Comparison of ENCODE assay signal across 13 mouse cellular contexts in genomic region chr11:100722493-100723028, GRCm38 (mm10). TPM values are rescaled to one million over a fixed set of nuclear protein-coding genes. Genes with fewer than 3 reads are reported as not detected.
DNase-seq lines count a peak whose midpoint lies in the region; ATAC-seq and TF ChIP-seq lines count a peak whose summit lies in the region.
"Had no signal": no experiment of that assay in that cellular context is flagged by ENCODE, and none has a peak within 500 bp of the region (broad histone marks: within the 10 kb centered on the region; RNA-seq: fewer than 3 reads in every experiment).

No protein-coding gene starts in this region.

- no peak for TF ChIP-seq CTCF in heart, adult 2 months (IDR thresholded peaks at IDR 0.05)
- no peak for TF ChIP-seq CTCF in lung, postnatal 0 days (IDR thresholded peaks at IDR 0.05)

- H3K9me3 ChIP-seq in lung, postnatal 0 days (ENCODE audit: low read length): no peaks in the 10 kb centered on the region
- no peaks in the 10 kb centered on the region for H3K9me3 ChIP-seq in intestine, embryonic 15.5 days
- H3K9me3 ChIP-seq in liver, embryonic 16.5 days (replicated peaks; ENCODE audit: control insufficient read depth, low read length): no peaks in the 10 kb centered on the region
- H3K9me3 ChIP-seq: midbrain, embryonic 15.5 days had no signal

- H3K9ac ChIP-seq in heart, adult 2 months (ENCODE audit: low read depth, low read length): peak overlapping the region; percentile 59
- no peak overlapping the region for H3K9ac ChIP-seq in lung, postnatal 0 days (replicated peaks; ENCODE audit: low read depth)
- no peak overlapping the region for H3K9ac ChIP-seq in intestine, embryonic 15.5 days
- no peak overlapping the region; the same call in 1 of the 2 replicates for H3K9ac ChIP-seq in liver, embryonic 16.5 days (ENCODE audit: low read depth, low read length)

- WGBS in heart, adult 2 months: 24% methylated on average over 2 of the region's 2 CpGs
- 34% methylated on average over 2 of the region's 2 CpGs for WGBS in lung, postnatal 0 days
- 36% methylated on average over 2 of the region's 2 CpGs for WGBS in intestine, embryonic 15.5 days
- 36% methylated on average over 2 of the region's 2 CpGs for WGBS in liver, embryonic 16.5 days (ENCODE audit: insufficient replicate concordance)

- no peak for TF ChIP-seq POLR2A in heart, adult 2 months (IDR thresholded peaks at IDR 0.05; ENCODE audit: insufficient read depth, low read depth, low read length)

- H3K36me3 ChIP-seq in heart, adult 2 months (ENCODE audit: control insufficient read depth, insufficient read depth, low read length): peaks cover 45% of the 10 kb centered on the region
- H3K36me3 ChIP-seq in lung, postnatal 0 days (ENCODE audit: insufficient read depth, low read length): peaks cover 13% of the 10 kb centered on the region
- H3K36me3 ChIP-seq in intestine, embryonic 15.5 days: 0 out of 2 replicates have a peak, but pooled peaks cover 8% of the 10 kb centered on the region
- peaks cover 20% of the 10 kb centered on the region for H3K36me3 ChIP-seq in liver, embryonic 16.5 days (ENCODE audit: control insufficient read depth, insufficient read depth)

- peaks cover 50% of the 10 kb centered on the region for H3K4me1 ChIP-seq in heart, adult 2 months (ENCODE audit: control insufficient read depth, insufficient read depth, low read length)
- peaks cover 36% of the 10 kb centered on the region for H3K4me1 ChIP-seq in lung, postnatal 0 days (ENCODE audit: insufficient read depth, low read depth, low read length)
- H3K4me1 ChIP-seq in intestine, embryonic 15.5 days (replicated peaks): peaks cover 32% of the 10 kb centered on the region
- peaks cover 39% of the 10 kb centered on the region for H3K4me1 ChIP-seq in liver, embryonic 16.5 days (ENCODE audit: control insufficient read depth, low read depth, low read length)

- 0 out of 2 replicates have a peak, but pooled peaks have one; percentile 1 for TF ChIP-seq EP300 in heart, adult 2 months (IDR thresholded peaks at IDR 0.05; ENCODE audit: insufficient read depth, low read depth, low read length)
- no peak for TF ChIP-seq EP300 in lung, postnatal 0 days (IDR thresholded peaks at IDR 0.05)

- H3K4me2 ChIP-seq in lung, postnatal 0 days (replicated peaks; ENCODE audit: low read depth, low read length): no peak overlapping the region
- H3K4me2 ChIP-seq in intestine, embryonic 15.5 days (replicated peaks): no peak overlapping the region
- peak overlapping the region; percentile 1; the same call in 1 of the 2 replicates for H3K4me2 ChIP-seq in liver, embryonic 16.5 days (ENCODE audit: low read depth, low read length)
- H3K4me2 ChIP-seq: midbrain, embryonic 15.5 days had no signal

- intact Hi-C loops in heart, adult 2 months (cut with DNase I): loop anchor here (10.0 kb wide), 1 partner anchor 342 kb away; no protein-coding TSS in a partner anchor

- H3K79me2 ChIP-seq in heart, adult 2 months (replicated peaks; ENCODE audit: control insufficient read depth, insufficient read depth, low read length): peaks cover 6% of the 10 kb centered on the region

- no peaks in the 10 kb centered on the region for H3K27me3 ChIP-seq in heart, adult 2 months (ENCODE audit: control insufficient read depth, insufficient read depth, low read length)
- H3K27me3 ChIP-seq in lung, postnatal 0 days (replicated peaks; ENCODE audit: insufficient read depth, low read length): no peaks in the 10 kb centered on the region
- no peaks in the 10 kb centered on the region for H3K27me3 ChIP-seq in intestine, embryonic 15.5 days (replicated peaks)
- H3K27me3 ChIP-seq in liver, embryonic 16.5 days (ENCODE audit: control insufficient read depth, insufficient read depth, low read depth, low read length): no peaks in the 10 kb centered on the region
- H3K27me3 ChIP-seq: midbrain, embryonic 15.5 days had no signal

- no peak for ATAC-seq in lung, postnatal 0 days
- ATAC-seq in intestine, embryonic 15.5 days: peak; percentile 56
- no peak for ATAC-seq in liver, embryonic 16.5 days (ENCODE audit: low read depth)
- ATAC-seq in granulocyte monocyte progenitor cell, adult 5-6 weeks (replicated peaks; ENCODE audit: poor library complexity, severe bottlenecking): no peak
- ATAC-seq: midbrain, embryonic 15.5 days had no signal

- H3K27ac ChIP-seq in heart, adult 2 months: peak overlapping the region; percentile 82
- peak overlapping the region; percentile 71; the same call in 1 of the 2 replicates for H3K27ac ChIP-seq in lung, postnatal 0 days (ENCODE audit: low read length)
- peak overlapping the region; percentile 23; the same call in 1 of the 2 replicates for H3K27ac ChIP-seq in intestine, embryonic 15.5 days
- H3K27ac ChIP-seq in liver, embryonic 16.5 days (ENCODE audit: low read length): peak overlapping the region; percentile 51

- H3K4me3 ChIP-seq in heart, adult 2 months: no peak overlapping the region
- no peak overlapping the region for H3K4me3 ChIP-seq in lung, postnatal 0 days (ENCODE audit: low read depth, low read length)
- no peak overlapping the region for H3K4me3 ChIP-seq in intestine, embryonic 15.5 days (replicated peaks)
- H3K4me3 ChIP-seq in liver, embryonic 16.5 days (ENCODE audit: low read depth, low read length): no peak overlapping the region
- H3K4me3 ChIP-seq: erythroblast, embryonic 14.5 days; midbrain, embryonic 15.5 days had no signal

- DNase-seq in heart, adult 2 months: no peak
- DNase-seq in heart, adult 9 months (ENCODE audit: low spot score in 2 of 2): no peak
- no peak for DNase-seq in lung, postnatal 0 days (ENCODE audit: low spot score)
- DNase-seq in lung, postnatal 14 days: no peak
- DNase-seq in cerebellum, postnatal 10 days: no peak
- DNase-seq: gastrocnemius, postnatal 36 days had no signal

RNA-seq across cellular contexts. Expression of gene Hspb9, which starts 8.9 kb away (rescaled TPM):
- not detected for total RNA-seq in heart, adult 2 months (2021)
- polyA plus RNA-seq in heart, adult 2 months (2012; rRNA removed): 0.50 and 0.62 TPM in 2 replicates
- 0.51 TPM in 1 of 2 replicates, not detected in the other for polyA plus RNA-seq in lung, postnatal 0 days (2015; fragmentation: Nextera tagmentation; extraction: Ambion mirVana)
- 0.40 and 0.54 TPM in 2 replicates for polyA plus RNA-seq in intestine, embryonic 15.5 days (2015; fragmentation: Nextera tagmentation; extraction: Ambion mirVana)
- 0.24 TPM in 1 of 2 replicates, not detected in the other for polyA plus RNA-seq in liver, embryonic 16.5 days (2015; fragmentation: Nextera tagmentation; extraction: Ambion mirVana)
- not detected in 2 replicates for total RNA-seq in granulocyte monocyte progenitor cell, adult 5-6 weeks (2014; fragmentation: Nextera tagmentation)
- not detected in 2 replicates for total RNA-seq in granulocyte monocyte progenitor cell, adult 5-6 weeks (2017)
- total RNA-seq: gastrocnemius, postnatal 36 days; left cerebral cortex, adult 8-10 months had no signal
- polyA plus RNA-seq: erythroblast, embryonic 14.5 days; midbrain, embryonic 15.5 days had no signal

RNA-seq across cellular contexts. Expression of gene Kat2a, which starts 10.3 kb away (rescaled TPM):
- total RNA-seq in heart, adult 2 months (2021): 10 to 100 TPM; 13.1 to 14.0 TPM
- 18.9 and 21.7 TPM in 2 replicates for polyA plus RNA-seq in heart, adult 2 months (2012; rRNA removed)
- polyA plus RNA-seq in lung, postnatal 0 days (2015; fragmentation: Nextera tagmentation; extraction: Ambion mirVana): 14.2 and 14.5 TPM in 2 replicates
- polyA plus RNA-seq in intestine, embryonic 15.5 days (2015; fragmentation: Nextera tagmentation; extraction: Ambion mirVana): 48.2 and 51.9 TPM in 2 replicates
- polyA plus RNA-seq in liver, embryonic 16.5 days (2015; fragmentation: Nextera tagmentation; extraction: Ambion mirVana): 9.9 and 12.0 TPM in 2 replicates
- 50.0 and 54.4 TPM in 2 replicates for total RNA-seq in granulocyte monocyte progenitor cell, adult 5-6 weeks (2014; fragmentation: Nextera tagmentation)
- 26.0 and 34.5 TPM in 2 replicates for total RNA-seq in granulocyte monocyte progenitor cell, adult 5-6 weeks (2017)

RNA-seq across cellular contexts. Expression of gene Rab5c, which starts 15.5 kb away (rescaled TPM):
- 10 to 100 TPM; 53.0 to 56.3 TPM for total RNA-seq in heart, adult 2 months (2021)
- 69.3 and 97.8 TPM in 2 replicates for polyA plus RNA-seq in heart, adult 2 months (2012; rRNA removed)
- polyA plus RNA-seq in lung, postnatal 0 days (2015; fragmentation: Nextera tagmentation; extraction: Ambion mirVana): 25.3 and 30.4 TPM in 2 replicates
- 26.1 and 26.3 TPM in 2 replicates for polyA plus RNA-seq in intestine, embryonic 15.5 days (2015; fragmentation: Nextera tagmentation; extraction: Ambion mirVana)
- 21.9 and 22.6 TPM in 2 replicates for polyA plus RNA-seq in liver, embryonic 16.5 days (2015; fragmentation: Nextera tagmentation; extraction: Ambion mirVana)
- 116 and 132 TPM in 2 replicates for total RNA-seq in granulocyte monocyte progenitor cell, adult 5-6 weeks (2014; fragmentation: Nextera tagmentation)
- total RNA-seq in granulocyte monocyte progenitor cell, adult 5-6 weeks (2017): 103 and 113 TPM in 2 replicates

RNA-seq across cellular contexts. Expression of gene Dhx58, which starts 18.5 kb away (rescaled TPM):
- total RNA-seq in heart, adult 2 months (2021): under 1 TPM; 0.55 to 0.70 TPM
- 2.8 and 3.0 TPM in 2 replicates for polyA plus RNA-seq in heart, adult 2 months (2012; rRNA removed)
- polyA plus RNA-seq in lung, postnatal 0 days (2015; fragmentation: Nextera tagmentation; extraction: Ambion mirVana): 3.1 and 3.3 TPM in 2 replicates
- 2.7 and 3.2 TPM in 2 replicates for polyA plus RNA-seq in intestine, embryonic 15.5 days (2015; fragmentation: Nextera tagmentation; extraction: Ambion mirVana)
- 1.9 and 2.2 TPM in 2 replicates for polyA plus RNA-seq in liver, embryonic 16.5 days (2015; fragmentation: Nextera tagmentation; extraction: Ambion mirVana)
- 4.7 and 13.9 TPM in 2 replicates for total RNA-seq in granulocyte monocyte progenitor cell, adult 5-6 weeks (2014; fragmentation: Nextera tagmentation)
- total RNA-seq in granulocyte monocyte progenitor cell, adult 5-6 weeks (2017): 8.2 and 17.3 TPM in 2 replicates

RNA-seq across cellular contexts. Expression of gene Zfp385c, which starts 30.3 kb away (rescaled TPM):
- under 1 TPM; 0.34 to 0.48 TPM for total RNA-seq in heart, adult 2 months (2021)
- polyA plus RNA-seq in heart, adult 2 months (2012; rRNA removed): 0.59 and 0.61 TPM in 2 replicates
- polyA plus RNA-seq in lung, postnatal 0 days (2015; fragmentation: Nextera tagmentation; extraction: Ambion mirVana): not detected in 2 replicates
- 0.11 TPM in 2 replicates for polyA plus RNA-seq in intestine, embryonic 15.5 days (2015; fragmentation: Nextera tagmentation; extraction: Ambion mirVana)
- 0.05 TPM in 1 of 2 replicates, not detected in the other for polyA plus RNA-seq in liver, embryonic 16.5 days (2015; fragmentation: Nextera tagmentation; extraction: Ambion mirVana)
- not detected in 2 replicates for total RNA-seq in granulocyte monocyte progenitor cell, adult 5-6 weeks (2014; fragmentation: Nextera tagmentation)
- total RNA-seq in granulocyte monocyte progenitor cell, adult 5-6 weeks (2017): 0.26 TPM in 1 of 2 replicates, not detected in the other
- polyA plus RNA-seq: erythroblast, embryonic 14.5 days; stomach, embryonic 14.5 days had no signal

Comparison
In these comparisons a context has a peak if more than half of its experiments do, and no peak if none do; other contexts are left out.
1. H3K27ac ChIP-seq: peak in every context shown above with its lines; median percentile 82 in heart, adult 2 months; 71 in lung, postnatal 0 days; 51 in liver, embryonic 16.5 days; 23 in intestine, embryonic 15.5 days.